Mouse (Mus musculus) heart, postnatal 0 days (tissue): Measurements from ENCODE around the gene H2-T23.

Source experiments
- CTCF ChIP-seq: IDR thresholded peaks from 2 replicates; pipeline ENCODE4 v1.5.1; 2016; ENCODE audit warnings: antibody characterized with exemption, control low read depth, low read depth
- EP300 ChIP-seq: IDR thresholded peaks from 2 replicates; pipeline ENCODE4 v1.6.1; 2016; ENCODE audit warnings: antibody characterized with exemption, low read depth

DNA sequence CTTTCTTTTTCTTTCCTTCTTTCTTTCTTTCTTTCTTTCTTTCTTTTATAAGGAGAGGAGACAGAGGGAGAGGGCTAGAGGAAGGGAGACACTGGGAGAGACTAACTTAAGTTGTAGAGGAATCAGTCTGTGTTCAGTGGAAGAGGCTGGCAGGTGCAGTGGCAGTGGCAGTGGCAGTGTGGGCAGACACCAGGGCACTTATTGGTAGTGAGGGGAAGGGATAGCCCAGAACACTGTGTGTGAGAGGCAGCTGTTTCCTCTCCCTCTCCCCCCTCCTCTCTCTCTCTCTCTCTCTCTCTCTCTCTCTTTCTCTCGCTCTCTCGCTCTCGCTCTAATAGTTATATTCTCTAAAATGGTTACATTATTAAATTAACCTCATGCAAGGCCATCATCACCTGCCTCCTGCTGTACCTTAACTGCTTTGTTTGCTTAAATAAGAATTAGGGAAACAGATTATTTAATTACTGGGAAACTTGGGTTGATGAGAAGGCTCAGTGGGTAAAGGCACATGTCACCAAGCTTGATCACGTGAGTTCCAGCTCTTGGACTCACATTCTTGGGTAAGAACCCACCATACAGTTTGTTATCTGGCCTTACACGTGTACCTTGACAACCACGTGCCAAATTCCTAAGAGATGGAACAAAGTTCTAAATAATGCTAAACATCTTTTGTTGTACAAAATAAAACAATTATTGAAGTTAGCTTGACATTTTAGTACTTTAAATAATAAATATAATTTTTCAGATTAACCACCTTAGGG, 33.9 kb downstream of the H2-T23 start:
- TF ChIP-seq CTCF (no peak), EP300 (no peak)
